Mouse (Mus musculus): Measurements from ENCODE around the gene Dmwd.

GRCm38 (mm10) chr7:19084921-19085473 is 9.0 kb downstream of the Dmwd start:
- TF ChIP-seq CTCF (IDR thresholded peaks at IDR 0.05; ENCODE audit: extremely low read depth, insufficient read depth, insufficient read length, insufficient replicate concordance) = no peak
- no peak for TF ChIP-seq POLR2A (IDR thresholded peaks at IDR 0.05; ENCODE audit: low read depth, low read length)

All from spleen, adult 2 months (tissue).